Mouse (Mus musculus): Measurements from ENCODE around the gene Cmtr1. TPM values are rescaled to one million over a fixed set of nuclear protein-coding genes. Genes with fewer than 3 reads are reported as not detected.
"Not testable (repeated sequence)": the region's sequence is repeated elsewhere in the genome, so short reads cannot be mapped to it uniquely, and the experiment has no call there.

The Cmtr1 gene
- 10 to 100 TPM; 35.5 to 41.4 TPM for total RNA-seq (2021)
- long read RNA-seq, experiment 1, full-length matches to known transcripts, result 10 of 22 reads
- long read RNA-seq, experiment 1, partial matches to known transcripts, result 4 of 22 reads
- long read RNA-seq, experiment 1, other reads (novel, unspliced or antisense), result 8 of 22 reads
- long read RNA-seq, experiment 2, full-length matches to known transcripts, result 9 of 16 reads
- long read RNA-seq, experiment 2, partial matches to known transcripts, result 0 of 16 reads
- long read RNA-seq, experiment 2, other reads (novel, unspliced or antisense), result 7 of 16 reads

DNA sequence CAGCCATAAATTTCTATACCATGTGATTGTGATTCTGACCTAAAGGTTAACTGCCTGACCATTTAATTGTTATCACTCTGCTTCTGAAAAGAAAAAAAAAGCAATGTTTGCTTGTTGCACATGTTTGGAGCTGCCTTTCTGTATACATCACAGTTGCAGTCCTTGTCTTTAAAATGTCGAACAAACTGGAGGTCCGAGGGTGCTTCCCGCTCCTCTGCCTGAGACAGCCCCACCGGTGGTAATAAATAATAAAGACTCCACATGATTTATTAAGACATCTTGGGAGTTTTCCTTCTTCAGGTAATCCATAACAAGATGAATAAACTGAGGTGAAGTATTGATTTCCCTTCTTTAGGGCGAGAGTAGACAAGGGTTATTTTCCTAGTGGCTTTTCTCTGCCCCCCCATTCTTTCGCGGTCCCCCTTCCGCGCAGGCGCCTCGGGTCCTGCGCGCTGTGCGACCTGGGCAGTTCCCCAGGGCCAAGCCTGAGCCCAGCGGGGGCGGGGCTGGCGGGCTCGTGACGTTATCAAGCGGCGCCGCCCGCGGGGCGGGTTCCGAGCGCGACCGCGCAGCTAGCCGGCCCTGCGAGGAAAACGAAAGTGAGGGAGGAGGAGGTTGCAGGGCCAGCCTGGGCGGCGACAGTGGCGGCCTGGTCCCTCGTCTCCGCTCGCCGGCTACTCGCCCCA, at the start of gene Cmtr1:
Gene Cmtr1 (plus strand): TSS at position 520 of the 686 bp plus-strand sequence.
- intact Hi-C loops (cut with DNase I), result no loop called here
- DNase-seq, result peak; percentile 94 to 95

DNA sequence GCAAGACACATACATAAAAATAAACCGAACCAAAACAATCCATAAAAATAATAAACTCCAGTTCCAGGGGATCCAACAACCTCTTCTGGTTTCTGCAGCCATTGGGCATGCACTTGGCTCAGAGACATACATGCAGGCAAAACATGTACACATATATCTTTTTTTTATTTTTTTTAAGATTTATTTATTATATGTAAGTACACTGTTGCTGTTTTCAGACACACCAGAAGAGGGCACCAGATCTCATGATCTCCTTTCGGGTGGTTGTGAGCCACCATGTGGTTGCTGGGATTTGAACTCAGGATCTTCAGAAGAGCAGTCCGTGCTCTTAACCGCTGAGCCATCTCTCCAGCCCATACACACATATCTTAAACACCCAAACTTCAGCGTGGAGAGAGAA, 46.9 kb upstream of the Cmtr1 start:
- intact Hi-C loops (cut with DNase I), result loop anchor here (5.0 kb wide), 1 partner anchor 269 kb away; no protein-coding TSS in a partner anchor
- DNase-seq, result not testable (repeated sequence)

DNA sequence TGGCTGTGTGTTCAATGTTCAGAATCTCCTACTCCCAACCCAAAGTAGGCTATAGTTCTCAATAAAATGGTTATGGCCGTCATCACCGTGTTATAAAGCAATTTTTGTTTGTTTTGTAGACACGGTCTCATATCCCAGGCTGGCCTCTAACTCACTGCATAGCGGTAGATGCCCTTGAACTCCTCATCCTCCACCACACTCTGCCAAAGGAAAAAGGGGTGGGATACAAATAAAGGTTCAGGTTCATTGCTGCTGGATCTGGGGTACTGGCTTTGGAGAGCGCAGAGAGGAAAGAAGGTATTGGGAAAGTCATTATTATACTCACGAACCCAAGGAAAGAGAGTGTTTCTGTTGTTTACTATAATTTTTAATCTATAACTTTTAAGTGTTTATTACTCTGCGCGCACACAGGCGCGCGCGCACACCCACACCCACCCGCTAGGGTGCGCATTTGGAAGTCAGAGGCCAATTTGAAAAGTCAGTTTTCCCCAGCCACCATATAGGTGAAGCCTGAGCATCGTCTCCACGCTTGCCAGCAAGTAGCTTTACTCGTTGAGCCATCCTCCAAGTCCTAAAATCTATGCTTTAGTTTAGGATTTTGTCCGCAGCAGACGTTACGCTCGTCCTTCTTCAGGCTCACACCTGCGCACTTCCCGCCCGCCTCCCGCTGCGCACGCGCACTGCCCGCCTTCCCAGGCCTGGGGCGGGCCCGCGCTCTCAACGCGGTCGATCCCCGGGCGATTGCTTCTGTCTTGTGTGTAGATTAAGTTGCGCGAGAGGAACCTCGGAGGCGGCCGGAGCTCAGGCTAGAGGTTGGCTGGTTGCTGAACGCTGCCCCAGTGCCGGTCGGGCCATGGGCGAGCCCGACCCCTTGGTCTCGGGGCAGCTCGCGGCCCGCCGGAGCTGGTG, 46.0 kb upstream of the Cmtr1 start, which contains the start of the genes Rnf8 and Gm28043:
Gene Rnf8 (plus strand): TSS at position 676 of the 909 bp plus-strand sequence.
Gene Gm28043 (plus strand): TSS at position 762 of the 909 bp plus-strand sequence.
- intact Hi-C loops (cut with DNase I), result loop anchor here (5.0 kb wide), 1 partner anchor 268 kb away; no protein-coding TSS in a partner anchor

DNA sequence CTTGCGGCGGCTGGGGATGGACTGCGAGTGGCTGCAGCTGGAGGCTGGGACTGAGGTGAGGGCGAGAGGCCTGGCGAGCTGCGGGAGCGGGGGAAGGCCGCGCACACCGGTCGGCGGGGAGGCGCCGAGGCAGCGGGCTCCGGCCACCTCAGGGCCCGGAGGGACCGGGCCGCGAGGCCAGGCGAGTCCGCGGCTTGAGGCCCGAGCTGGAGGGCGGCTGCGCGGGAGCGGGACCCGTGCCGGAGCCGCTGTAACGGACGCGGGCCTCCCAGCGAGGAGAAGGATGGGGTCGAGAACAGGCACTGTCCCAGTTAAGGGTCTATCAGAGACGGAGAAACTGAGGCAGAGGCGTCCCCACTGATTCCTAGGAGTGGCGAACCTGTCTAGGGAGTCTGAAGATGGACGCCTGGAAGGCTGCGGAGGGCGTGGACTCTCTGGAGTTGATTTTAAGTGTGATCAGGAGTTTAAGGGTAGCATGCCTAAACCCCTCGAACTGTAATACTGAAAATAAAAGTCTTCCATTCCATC, 45.3 kb upstream of the Cmtr1 start:
- intact Hi-C loops (cut with DNase I), result no loop called here
- no peak for DNase-seq

More for the DNA sequence above, 46.0 kb upstream of the Cmtr1 start, which contains the start of the genes Rnf8 and Gm28043:
- peak; percentile 89 for DNase-seq

DNA sequence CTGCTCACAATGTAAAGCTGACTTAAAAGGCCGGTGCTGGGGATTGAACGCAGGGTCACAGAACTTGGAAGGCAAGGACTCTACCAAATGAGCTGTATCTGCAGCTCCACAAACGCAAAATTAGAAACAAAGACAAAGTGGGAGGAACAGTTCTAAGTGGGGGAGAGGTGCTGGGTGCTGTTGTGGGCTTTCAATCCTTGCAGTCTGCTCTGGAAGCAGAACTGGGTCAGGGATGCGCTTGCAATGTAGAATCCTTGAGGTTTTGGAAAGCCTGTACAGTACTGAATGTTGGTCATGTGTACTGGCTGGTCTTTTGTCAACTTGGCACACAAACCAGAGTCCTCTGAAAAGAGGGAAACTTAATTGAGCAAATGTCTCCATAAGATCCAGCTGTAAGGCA, 44.8 kb upstream of the Cmtr1 start:
- DNase-seq, result no peak
- intact Hi-C loops (cut with DNase I), result no loop called here

DNA sequence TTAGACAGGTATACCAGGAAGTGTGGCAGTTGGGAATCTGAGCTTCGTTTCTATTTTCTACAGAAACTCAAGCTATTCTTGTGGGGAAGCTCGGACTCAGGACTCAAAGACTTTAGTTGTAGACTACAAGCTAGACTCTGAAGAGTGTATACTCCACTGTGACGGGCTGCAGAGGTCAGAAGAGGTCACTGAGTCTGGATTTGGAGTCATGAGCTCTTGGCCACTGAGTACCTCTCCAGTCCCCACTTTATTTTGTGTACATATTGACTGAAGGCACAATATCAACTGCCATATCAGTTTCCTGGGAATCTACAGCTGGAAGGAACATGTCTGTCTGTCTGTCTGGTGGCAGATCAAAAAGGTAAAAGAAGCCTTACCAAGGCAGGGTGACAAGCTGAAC, 41.2 kb upstream of the Cmtr1 start:
- intact Hi-C loops (cut with DNase I), result no loop called here
- no peak for DNase-seq

DNA sequence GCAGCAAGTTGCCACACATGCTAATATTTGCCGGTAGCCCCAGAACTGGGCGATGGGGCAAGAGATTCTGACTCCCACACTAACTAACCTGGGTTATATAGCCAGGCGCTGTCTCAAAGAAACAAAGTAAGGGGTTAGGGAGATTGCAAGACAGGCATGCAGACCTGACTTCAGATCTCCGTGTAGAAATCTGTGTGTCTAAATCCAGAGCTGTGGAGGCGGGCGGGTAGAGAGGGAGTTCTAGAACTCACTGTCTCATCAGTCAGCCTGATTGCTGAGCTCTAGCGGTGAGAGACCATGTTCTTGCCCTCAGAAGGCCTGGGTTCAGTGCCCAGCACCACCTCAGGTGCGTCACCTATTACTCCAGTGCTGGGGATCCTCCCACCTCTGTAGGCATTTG, 36.9 kb upstream of the Cmtr1 start:
- DNase-seq, result no peak
- intact Hi-C loops (cut with DNase I), result no loop called here

DNA sequence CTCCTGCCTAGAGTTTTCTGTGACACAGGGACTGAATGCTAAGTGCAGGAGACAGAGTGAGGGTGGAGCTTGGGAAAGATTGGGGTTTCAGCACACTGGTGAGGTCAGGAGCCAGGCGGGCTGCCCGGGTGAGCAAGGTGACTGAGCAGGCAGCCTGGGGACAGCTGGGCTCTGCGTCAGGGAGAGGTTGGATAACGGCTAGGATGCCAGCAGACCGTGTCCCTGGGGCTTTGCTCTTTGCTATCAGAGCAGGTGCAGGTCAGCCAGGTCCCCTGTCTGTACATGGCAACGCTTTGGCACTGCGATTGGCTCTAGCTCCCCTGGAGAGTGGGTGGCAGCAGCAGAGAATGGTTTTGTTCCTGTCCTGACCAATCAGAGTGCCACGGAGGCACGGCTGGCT, 33.1 kb upstream of the Cmtr1 start:
- intact Hi-C loops (cut with DNase I), result no loop called here
- peak; percentile 28 to 47 for DNase-seq

DNA sequence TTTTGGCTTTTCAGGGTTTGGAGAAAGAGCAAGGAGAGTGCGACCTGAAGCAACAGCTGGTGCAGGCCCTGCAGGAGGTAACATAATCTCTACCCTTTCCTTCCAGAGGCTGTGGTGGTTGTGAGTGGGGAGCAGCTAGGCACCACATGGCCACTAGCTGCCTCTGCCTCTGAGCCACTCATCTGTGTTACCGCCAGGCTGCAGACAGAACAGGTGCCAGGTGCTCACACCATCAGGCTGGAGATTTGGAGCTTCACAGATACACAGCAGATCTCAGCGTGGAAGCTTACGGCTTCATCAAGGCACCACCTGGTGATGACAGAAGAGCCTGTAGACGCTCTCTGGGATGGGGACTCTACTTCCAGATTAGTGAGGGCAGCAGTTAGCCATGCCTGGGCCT, 31.4 kb upstream of the Cmtr1 start:
- intact Hi-C loops (cut with DNase I), result no loop called here
- no peak for DNase-seq

DNA sequence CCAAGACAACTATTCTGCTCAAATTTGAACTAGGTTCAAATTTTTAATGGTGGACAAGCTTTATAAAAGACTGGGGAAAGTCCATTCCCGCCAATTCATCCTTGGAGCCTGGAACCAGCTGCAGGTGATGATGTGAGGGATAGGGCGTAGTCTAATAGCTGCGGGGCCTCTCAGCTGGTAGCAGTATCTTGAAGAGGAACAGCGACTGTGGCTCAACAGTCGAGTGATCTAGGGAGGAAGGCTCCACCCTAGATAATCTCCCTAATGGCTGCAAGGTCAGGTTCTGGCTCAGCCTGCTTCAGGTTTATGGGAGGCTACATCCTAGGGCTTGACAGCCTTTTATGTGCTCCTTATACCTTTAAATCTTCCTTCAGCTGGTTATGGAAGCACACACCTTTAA, 30.8 kb upstream of the Cmtr1 start:
- no peak for DNase-seq
- intact Hi-C loops (cut with DNase I), result no loop called here

DNA sequence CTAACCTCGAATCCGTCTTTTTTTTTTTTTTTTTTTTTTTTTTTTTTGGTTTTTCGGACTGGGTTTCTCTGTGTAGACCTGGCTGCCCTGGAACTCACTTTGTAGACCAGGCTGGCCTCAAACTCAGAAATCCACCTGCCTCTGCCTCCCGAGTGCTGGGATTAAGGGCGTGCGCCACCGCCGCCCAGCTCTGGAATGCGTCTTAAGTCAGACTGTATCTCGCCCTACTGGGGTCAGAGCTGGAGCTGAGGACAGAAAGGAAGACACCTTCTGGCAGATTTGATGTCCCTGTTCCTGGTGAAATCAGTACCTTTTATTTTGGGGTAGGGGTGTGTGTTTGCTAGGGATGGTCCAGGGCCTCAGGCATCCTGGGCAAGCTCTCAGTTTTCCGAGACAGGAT, 28.1 kb upstream of the Cmtr1 start:
- intact Hi-C loops (cut with DNase I), result no loop called here
- no peak for DNase-seq

DNA sequence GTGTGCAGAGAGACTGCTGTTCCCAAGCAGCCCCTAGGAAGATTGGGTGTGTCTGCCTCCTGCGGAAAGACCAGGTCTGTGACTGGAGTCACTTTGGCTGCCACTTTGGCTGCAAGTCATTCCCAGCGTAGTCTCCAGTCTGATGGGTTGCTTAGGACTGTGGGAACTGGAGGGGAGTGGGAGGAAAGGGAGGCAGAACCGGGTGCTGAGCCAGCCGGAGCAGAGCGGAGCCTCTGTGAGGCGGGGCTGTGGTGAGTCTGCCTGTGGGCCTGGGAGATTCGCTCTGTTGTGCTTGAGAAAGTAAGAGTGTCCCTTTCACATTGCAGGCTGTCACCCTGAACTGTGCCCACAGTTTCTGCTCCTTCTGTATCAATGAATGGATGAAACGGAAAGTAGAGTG, 24.9 kb upstream of the Cmtr1 start:
- intact Hi-C loops (cut with DNase I), result loop anchor here (5.0 kb wide), 1 partner anchor 57 kb away; no protein-coding TSS in a partner anchor
- no peak for DNase-seq

DNA sequence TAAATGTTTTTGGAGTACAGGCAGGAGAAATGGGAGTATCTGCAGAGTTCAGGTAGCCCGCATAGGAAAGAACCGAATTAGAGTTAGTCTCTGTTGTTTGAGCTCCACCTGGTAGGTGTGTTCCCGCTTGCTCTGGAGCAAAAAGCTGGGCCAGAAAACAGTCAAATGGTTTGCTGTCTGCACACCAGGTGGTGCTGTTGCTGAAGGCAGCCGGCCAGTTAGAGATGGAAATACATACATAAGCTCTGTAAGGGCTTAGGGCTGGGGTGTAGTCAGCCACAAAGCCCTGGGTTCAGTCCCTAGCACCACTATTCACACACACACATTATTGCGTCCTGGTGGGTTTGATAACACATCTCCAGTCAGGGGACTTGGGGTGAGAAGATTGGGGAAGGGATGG, 24.3 kb upstream of the Cmtr1 start:
- intact Hi-C loops (cut with DNase I), result loop anchor here (5.0 kb wide), 1 partner anchor 56 kb away; no protein-coding TSS in a partner anchor
- DNase-seq, result no peak

DNA sequence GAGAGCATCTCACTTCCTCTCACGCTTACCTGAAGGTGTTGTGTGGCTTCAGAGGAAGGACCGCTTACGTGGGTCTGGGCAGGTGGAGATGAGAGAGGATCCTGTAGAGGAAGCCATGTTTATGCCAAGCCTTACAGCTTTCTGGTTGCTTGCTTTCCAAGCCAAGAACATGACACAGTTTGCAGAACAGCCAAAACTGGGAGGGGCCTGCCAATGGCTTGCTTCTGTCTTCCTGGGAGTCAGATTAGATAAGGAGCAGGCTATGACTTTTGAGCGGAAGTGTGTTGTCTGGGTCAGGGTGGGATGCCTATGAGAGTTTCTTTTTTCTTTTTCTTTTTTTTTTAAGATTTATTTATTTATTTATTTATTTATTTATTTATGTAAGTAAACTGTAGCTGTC, 23.0 kb upstream of the Cmtr1 start:
- DNase-seq, result no peak
- intact Hi-C loops (cut with DNase I), result loop anchor here (5.0 kb wide), 1 partner anchor 55 kb away; no protein-coding TSS in a partner anchor

DNA sequence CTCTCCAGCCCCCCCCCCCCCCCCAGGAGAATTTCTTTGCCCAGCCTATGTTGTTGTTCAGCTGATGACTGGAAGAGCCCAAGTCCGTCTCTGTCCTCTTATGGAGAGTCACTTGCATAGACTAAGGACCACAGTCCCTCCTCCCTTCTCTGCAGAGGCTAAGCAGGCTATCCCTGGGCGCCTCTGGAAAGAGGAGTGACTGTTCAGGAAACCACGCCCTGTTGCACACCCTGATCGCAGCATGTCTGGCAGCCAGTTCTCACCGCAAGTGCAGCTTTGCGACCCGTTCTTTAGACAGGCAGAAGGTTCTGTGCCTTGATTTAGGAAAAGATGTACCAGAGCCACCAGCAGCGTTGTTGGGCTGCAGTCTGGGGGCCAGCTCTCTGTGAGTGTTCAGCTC, 22.5 kb upstream of the Cmtr1 start:
- intact Hi-C loops (cut with DNase I), result loop anchor here (5.0 kb wide), 1 partner anchor 54 kb away; no protein-coding TSS in a partner anchor
- DNase-seq, result no peak

DNA sequence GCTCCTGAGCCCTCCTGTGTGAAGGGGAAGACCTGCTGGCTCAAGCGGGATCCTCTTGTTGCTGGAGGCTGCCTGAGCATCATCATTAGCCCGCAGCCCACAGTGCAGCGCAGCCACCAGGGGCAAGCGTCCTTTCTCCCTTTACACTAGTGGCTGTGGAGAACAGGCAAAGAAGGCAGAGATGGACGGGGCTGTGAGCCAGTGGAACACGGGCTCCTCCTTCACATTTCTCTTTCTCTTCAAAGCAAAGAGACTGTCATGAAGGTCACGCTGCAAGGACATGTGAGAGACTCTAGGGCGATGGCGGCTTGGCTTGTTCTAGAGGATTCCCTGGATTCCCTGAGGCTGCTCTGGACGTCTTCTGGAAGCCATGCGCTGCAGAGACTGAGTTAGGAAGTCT, 19.4 kb upstream of the Cmtr1 start:
- no peak for DNase-seq
- intact Hi-C loops (cut with DNase I), result no loop called here

DNA sequence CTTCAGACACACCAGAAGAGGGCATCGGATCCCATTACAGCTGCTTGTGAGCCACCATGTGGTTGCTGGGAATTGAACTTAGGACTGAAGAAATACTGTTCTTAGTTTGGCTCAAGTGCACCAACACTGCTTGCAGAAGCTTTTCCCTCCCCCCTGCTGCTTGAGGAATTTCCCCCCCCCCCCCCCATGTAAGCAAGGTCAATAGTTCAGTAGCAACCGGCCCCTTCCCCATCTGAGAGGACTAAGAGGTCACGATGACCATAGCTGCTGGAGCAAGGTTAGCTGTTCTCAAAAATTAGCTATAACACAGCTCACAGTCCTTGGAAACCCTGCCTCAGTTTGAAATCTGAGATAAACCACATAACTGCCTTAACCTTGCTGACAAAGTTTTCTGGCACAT, 18.2 kb upstream of the Cmtr1 start:
- intact Hi-C loops (cut with DNase I), result no loop called here
- DNase-seq, result no peak

DNA sequence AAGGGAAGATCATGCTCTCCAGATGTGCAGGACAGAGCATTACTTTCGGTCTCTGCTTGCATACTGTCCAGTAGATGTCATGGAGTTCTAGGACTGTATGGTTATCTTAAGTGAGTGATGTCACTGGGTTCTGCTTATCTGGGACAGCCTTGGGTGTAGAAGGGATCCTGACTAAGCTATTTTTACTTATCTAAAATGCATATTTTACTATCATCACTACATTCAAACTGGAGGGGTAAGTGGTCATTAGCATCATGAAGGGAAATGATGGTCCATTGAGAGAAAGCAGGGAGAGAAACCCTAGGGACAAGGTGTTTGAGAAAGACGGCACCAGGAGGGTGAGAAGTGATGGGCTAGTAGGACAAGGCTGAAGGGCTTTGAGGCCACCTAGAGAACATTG, 2.1 kb upstream of the Cmtr1 start:
- DNase-seq, result no peak
- intact Hi-C loops (cut with DNase I), result no loop called here

DNA sequence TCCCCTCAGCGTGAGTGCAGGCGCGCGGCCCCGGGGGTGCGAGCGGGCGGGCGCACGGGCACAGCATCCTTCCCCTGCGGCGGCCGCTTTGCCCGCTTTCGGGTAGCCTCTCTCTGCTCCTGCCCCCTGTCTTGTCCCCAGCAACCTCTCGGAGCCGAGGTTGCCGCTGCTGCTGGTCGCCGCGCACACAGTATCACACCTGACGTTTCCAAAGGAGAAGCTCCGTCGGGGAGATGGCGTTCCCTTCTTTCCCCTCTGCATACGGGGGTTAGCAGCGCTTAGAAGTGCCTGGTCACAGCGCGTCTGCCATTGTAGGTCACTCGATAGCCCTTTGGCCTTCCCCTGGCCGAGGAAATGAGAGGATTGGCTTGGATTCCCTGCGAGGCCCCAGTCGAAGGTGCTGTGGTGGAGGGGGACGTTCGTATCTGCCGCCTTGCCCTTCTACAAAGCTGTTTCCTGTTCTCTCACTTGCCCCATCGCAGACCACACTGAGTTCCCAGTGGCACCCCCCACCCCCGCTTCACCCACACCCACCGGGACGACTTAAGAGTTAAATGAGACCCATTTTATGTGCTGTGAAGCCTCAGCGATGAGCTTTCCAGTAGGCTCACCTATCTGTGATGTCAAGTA, 482 bp downstream of the Cmtr1 start:
- DNase-seq, result no peak
- intact Hi-C loops (cut with DNase I), result no loop called here

DNA sequence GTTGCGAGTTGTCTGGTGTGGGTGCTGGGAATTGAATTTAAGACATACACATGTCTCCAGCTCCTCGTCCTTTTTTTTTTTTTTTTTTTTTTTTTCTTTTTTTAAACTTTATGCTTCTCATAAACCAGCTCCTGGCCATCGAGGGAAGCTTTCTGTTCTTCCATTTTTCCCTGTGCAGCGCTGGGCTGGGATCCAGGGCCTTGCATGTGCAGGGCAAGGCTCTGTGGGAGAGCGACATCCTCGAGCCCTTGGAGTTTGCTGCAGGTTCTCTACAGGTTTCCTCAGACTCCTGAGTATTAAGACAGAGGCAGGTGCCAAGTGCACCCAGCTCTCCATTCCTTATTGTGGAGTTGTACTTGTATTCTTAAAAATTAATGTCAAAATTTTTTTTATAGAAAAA, 1.8 kb downstream of the Cmtr1 start:
- intact Hi-C loops (cut with DNase I), result no loop called here
- no peak for DNase-seq
